13 mouse cellular contexts compared by ENCODE assay signal in genomic region chr12:5856421-5856820, GRCm38 (mm10).
DNase-seq lines count a peak whose midpoint lies in the region; ATAC-seq lines count a peak whose summit lies in the region.
"Had no signal": no experiment of that assay in that cellular context is flagged by ENCODE, and none has a peak within 500 bp of the region (broad histone marks: within the 10 kb centered on the region; RNA-seq: fewer than 3 reads in every experiment).

No protein-coding gene starts in this region.

- H3K9me3 ChIP-seq in limb, embryonic 11.5 days (ENCODE audit: control insufficient read depth, low read length), result no peaks in the 10 kb centered on the region
- no peaks in the 10 kb centered on the region for H3K9me3 ChIP-seq in limb, embryonic 10.5 days (replicated peaks)
- no peaks in the 10 kb centered on the region for H3K9me3 ChIP-seq in hindbrain, embryonic 14.5 days (ENCODE audit: control insufficient read depth, low read length)
- H3K9me3 ChIP-seq: liver, embryonic 15.5 days had no signal

- no peak overlapping the region for H3K4me2 ChIP-seq in limb, embryonic 11.5 days (ENCODE audit: low read depth, severe bottlenecking)
- no peak overlapping the region for H3K4me2 ChIP-seq in hindbrain, embryonic 14.5 days (replicated peaks)
- H3K4me2 ChIP-seq: liver, embryonic 15.5 days; midbrain, embryonic 11.5 days had no signal

- 57% methylated on average over 3 of the region's 3 CpGs for whole genome bisulfite sequencing in limb, embryonic 11.5 days
- WGBS in limb, embryonic 10.5 days, result 73% methylated on average over 3 of the region's 3 CpGs
- WGBS in hindbrain, embryonic 14.5 days, result 48% methylated on average over 3 of the region's 3 CpGs

- no peaks in the 10 kb centered on the region for H3K36me3 ChIP-seq in limb, embryonic 11.5 days (ENCODE audit: control insufficient read depth, insufficient read depth, low read length)
- H3K36me3 ChIP-seq in limb, embryonic 10.5 days, result no peaks in the 10 kb centered on the region
- no peaks in the 10 kb centered on the region for H3K36me3 ChIP-seq in hindbrain, embryonic 14.5 days (replicated peaks; ENCODE audit: control insufficient read depth, insufficient read depth)
- H3K36me3 ChIP-seq: liver, embryonic 15.5 days had no signal

- no peak for ATAC-seq in limb, embryonic 11.5 days (ENCODE audit: insufficient number of reproducible peaks, low FRiP score, low TSS enrichment, low read depth)
- no peak; the same call in 1 of the 2 replicates for ATAC-seq in hindbrain, embryonic 14.5 days (ENCODE audit: low FRiP score)

- no peak overlapping the region for H3K4me3 ChIP-seq in limb, embryonic 11.5 days (ENCODE audit: low read depth, low read length)
- H3K4me3 ChIP-seq in limb, embryonic 10.5 days, result no peak overlapping the region
- no peak overlapping the region for H3K4me3 ChIP-seq in hindbrain, embryonic 14.5 days (replicated peaks; ENCODE audit: low read length)
- H3K4me3 ChIP-seq: liver, embryonic 15.5 days had no signal

- no peak overlapping the region for H3K27ac ChIP-seq in limb, embryonic 11.5 days (replicated peaks; ENCODE audit: low read depth, low read length)
- H3K27ac ChIP-seq in limb, embryonic 10.5 days, result no peak overlapping the region
- H3K27ac ChIP-seq in hindbrain, embryonic 14.5 days, result 0 out of 2 replicates have a peak overlapping the region, but pooled peaks have one; percentile 26
- H3K27ac ChIP-seq: kidney, postnatal 0 days; liver, embryonic 15.5 days had no signal

- DNase-seq in limb, embryonic 11.5 days (ENCODE audit: low spot score), result no peak
- DNase-seq in limb, embryonic 10.5 days (ENCODE audit: low spot score), result no peak
- DNase-seq in hindbrain, embryonic 14.5 days (ENCODE audit: low spot score), result no peak
- DNase-seq in left cerebral cortex, adult 11 months (ENCODE audit: low spot score), result peak; percentile 14
- DNase-seq in right cerebral cortex, postnatal 10 days (ENCODE audit: low spot score in 2 of 2), result peak; percentile 33 to 41
- no peak for DNase-seq in adrenal gland, postnatal 36 days
- no peak for DNase-seq in gastrocnemius, postnatal 14 days
- no peak for DNase-seq in kidney, adult 8-10 months
- DNase-seq: adrenal gland, postnatal 10 days; cerebellum, adult 9-11 months had no signal

- intact Hi-C loops in gastrocnemius, postnatal 14 days (cut with DNase I; ENCODE audit: low total_unique reads), result no loop called here

- no peaks in the 10 kb centered on the region for H3K27me3 ChIP-seq in limb, embryonic 11.5 days (ENCODE audit: control insufficient read depth, insufficient read depth, low read length)
- H3K27me3 ChIP-seq in limb, embryonic 10.5 days (ENCODE audit: low read depth, poor library complexity, severe bottlenecking), result no peaks in the 10 kb centered on the region
- H3K27me3 ChIP-seq in hindbrain, embryonic 14.5 days (ENCODE audit: control insufficient read depth, insufficient read depth, low read length), result no peaks in the 10 kb centered on the region
- H3K27me3 ChIP-seq: liver, embryonic 15.5 days had no signal

- H3K9ac ChIP-seq in limb, embryonic 11.5 days (ENCODE audit: low read length), result peak overlapping the region; percentile 37; the same call in 1 of the 2 replicates
- H3K9ac ChIP-seq in hindbrain, embryonic 14.5 days, result no peak overlapping the region
- H3K9ac ChIP-seq: liver, embryonic 15.5 days had no signal

- no peaks in the 10 kb centered on the region for H3K4me1 ChIP-seq in limb, embryonic 11.5 days (ENCODE audit: control insufficient read depth, insufficient read depth, low read length)
- peaks cover 8% of the 10 kb centered on the region for H3K4me1 ChIP-seq in limb, embryonic 10.5 days
- H3K4me1 ChIP-seq in hindbrain, embryonic 14.5 days (replicated peaks; ENCODE audit: control insufficient read depth, insufficient read depth, low read length), result no peaks in the 10 kb centered on the region
- H3K4me1 ChIP-seq: liver, embryonic 15.5 days had no signal

Comparison
In these comparisons a context has a peak if more than half of its experiments do, and no peak if none do; other contexts are left out.
1. DNase-seq: peak in left cerebral cortex, adult 11 months (single experiment) and right cerebral cortex, postnatal 10 days (2 of 2); none in limb, embryonic 11.5 days (single experiment), limb, embryonic 10.5 days (single experiment), hindbrain, embryonic 14.5 days (single experiment), adrenal gland, postnatal 36 days (0 of 2), gastrocnemius, postnatal 14 days (single experiment) and kidney, adult 8-10 months (0 of 2).